Mouse (Mus musculus): ENCODE data around the gene Tbc1d8b. TPM values are rescaled to one million over a fixed set of nuclear protein-coding genes. Genes with fewer than 3 reads are reported as not detected.
"Not testable (repeated sequence)": the region's sequence is repeated elsewhere in the genome, so short reads cannot be mapped to it uniquely, and the experiment has no call there.

Gene Tbc1d8b
- polyA plus RNA-seq, 1 experiment from 2014 or later: 4.2 TPM

GRCm38 (mm10) chrX:139737066-139737465 lies 52.3 kb downstream of the Tbc1d8b start:
- H3K9ac ChIP-seq: no peak overlapping the region
- no peak for ATAC-seq (ENCODE audit: borderline replicate concordance, extremely low read depth, low FRiP score, low TSS enrichment)
- H3K4me2 ChIP-seq: no peak overlapping the region
- no peaks in the 10 kb centered on the region for H3K4me1 ChIP-seq
- H3K27ac ChIP-seq: no peak overlapping the region
- H3K4me3 ChIP-seq: no peak overlapping the region
- H3K9me3 ChIP-seq: no peaks in the 10 kb centered on the region
- WGBS: 91% methylated on average over 5 of the region's 5 CpGs
- no peaks in the 10 kb centered on the region for H3K36me3 ChIP-seq
- H3K27me3 ChIP-seq: no peaks in the 10 kb centered on the region

- no peak overlapping the region for H3K27ac ChIP-seq
- H3K36me3 ChIP-seq: no peaks in the 10 kb centered on the region
- no peak overlapping the region for H3K4me3 ChIP-seq
- ATAC-seq (ENCODE audit: borderline replicate concordance, extremely low read depth, low FRiP score, low TSS enrichment): no peak
- H3K27me3 ChIP-seq: no peaks in the 10 kb centered on the region
- no peak overlapping the region for H3K9ac ChIP-seq
- H3K4me2 ChIP-seq: no peak overlapping the region
- no peaks in the 10 kb centered on the region for H3K4me1 ChIP-seq
- WGBS: 0% methylated on average over 1 of the region's 1 CpGs
- no peaks in the 10 kb centered on the region for H3K9me3 ChIP-seq
Measured at GRCm38 (mm10) chrX:139751855-139752254, 67.1 kb downstream of the Tbc1d8b start.

GRCm38 (mm10) chrX:139758634-139759033 lies 73.8 kb downstream of the Tbc1d8b start:
- WGBS: 64% methylated on average over 3 of the region's 3 CpGs
- not testable (repeated sequence) for H3K9me3 ChIP-seq; H3K4me2 ChIP-seq; H3K27ac ChIP-seq; H3K4me3 ChIP-seq; H3K4me1 ChIP-seq; H3K27me3 ChIP-seq; H3K36me3 ChIP-seq; H3K9ac ChIP-seq; ATAC-seq (ENCODE audit: borderline replicate concordance, extremely low read depth, low FRiP score, low TSS enrichment)

GRCm38 (mm10) chrX:139762546-139762945 lies 77.8 kb downstream of the Tbc1d8b start:
- no peak for ATAC-seq (ENCODE audit: borderline replicate concordance, extremely low read depth, low FRiP score, low TSS enrichment)
- Histone ChIP-seq H3K9ac (no peak overlapping the region), H3K27me3 (no peaks in the 10 kb centered on the region), H3K27ac (no peak overlapping the region), H3K9me3 (no peaks in the 10 kb centered on the region), H3K4me1 (no peaks in the 10 kb centered on the region), H3K4me2 (no peak overlapping the region), H3K36me3 (no peaks in the 10 kb centered on the region), H3K4me3 (no peak overlapping the region)
- WGBS: 69% methylated on average over 2 of the region's 2 CpGs

GRCm38 (mm10) chrX:139769975-139770637 lies 85.3 kb downstream of the Tbc1d8b start:
- Histone ChIP-seq H3K9ac (no peak overlapping the region), H3K4me3 (no peak overlapping the region), H3K4me1 (0 out of 2 replicates have a peak, but pooled peaks cover 3% of the 10 kb centered on the region), H3K36me3 (no peaks in the 10 kb centered on the region), H3K27ac (no peak overlapping the region), H3K27me3 (no peaks in the 10 kb centered on the region; the same call in 1 of the 2 replicates), H3K9me3 (no peaks in the 10 kb centered on the region), H3K4me2 (no peak overlapping the region)
- WGBS: 59% methylated on average over 13 of the region's 13 CpGs
- ATAC-seq (ENCODE audit: borderline replicate concordance, extremely low read depth, low FRiP score, low TSS enrichment): no peak

- Histone ChIP-seq H3K4me1 (0 out of 2 replicates have a peak, but pooled peaks cover 3% of the 10 kb centered on the region), H3K4me2 (no peak overlapping the region)
Measured at GRCm38 (mm10) chrX:139774309-139775083, 89.7 kb downstream of the Tbc1d8b start.

GRCm38 (mm10) chrX:139775084-139775612 lies 90.4 kb downstream of the Tbc1d8b start:
- Histone ChIP-seq H3K36me3 (no peaks in the 10 kb centered on the region), H3K9ac (no peak overlapping the region), H3K4me1 (0 out of 2 replicates have a peak, but pooled peaks cover 3% of the 10 kb centered on the region), H3K27ac (no peak overlapping the region), H3K9me3 (no peaks in the 10 kb centered on the region), H3K27me3 (no peaks in the 10 kb centered on the region), H3K4me2 (no peak overlapping the region), H3K4me3 (no peak overlapping the region)
- ATAC-seq (ENCODE audit: borderline replicate concordance, extremely low read depth, low FRiP score, low TSS enrichment): no peak
- WGBS: 64% methylated on average over 7 of the region's 7 CpGs

More at GRCm38 (mm10) chrX:139774309-139775083, 89.7 kb downstream of the Tbc1d8b start:
- Histone ChIP-seq H3K27ac (no peak overlapping the region), H3K27me3 (no peaks in the 10 kb centered on the region), H3K4me3 (no peak overlapping the region), H3K9me3 (no peaks in the 10 kb centered on the region), H3K36me3 (no peaks in the 10 kb centered on the region), H3K9ac (no peak overlapping the region)
- ATAC-seq (ENCODE audit: borderline replicate concordance, extremely low read depth, low FRiP score, low TSS enrichment): peak; percentile 27; the same call in 1 of the 2 replicates
- WGBS: 30% methylated on average over 18 of the region's 18 CpGs

- 0 out of 2 replicates have a peak, but pooled peaks cover 9% of the 10 kb centered on the region for H3K4me1 ChIP-seq
- H3K9me3 ChIP-seq: no peaks in the 10 kb centered on the region
- H3K4me2 ChIP-seq: no peak overlapping the region
- no peaks in the 10 kb centered on the region for H3K36me3 ChIP-seq
- H3K9ac ChIP-seq: no peak overlapping the region
- no peaks in the 10 kb centered on the region for H3K27me3 ChIP-seq
- H3K4me3 ChIP-seq: no peak overlapping the region
- no peak for ATAC-seq (ENCODE audit: borderline replicate concordance, extremely low read depth, low FRiP score, low TSS enrichment)
- H3K27ac ChIP-seq: no peak overlapping the region
- WGBS: 48% methylated on average over 4 of the region's 4 CpGs
Measured at GRCm38 (mm10) chrX:139777357-139777756, 92.6 kb downstream of the Tbc1d8b start.

GRCm38 (mm10) chrX:139778886-139779285 lies 94.1 kb downstream of the Tbc1d8b start:
- no peak for ATAC-seq (ENCODE audit: borderline replicate concordance, extremely low read depth, low FRiP score, low TSS enrichment)
- WGBS: 50% methylated on average over 1 of the region's 1 CpGs
- Histone ChIP-seq H3K36me3 (no peaks in the 10 kb centered on the region), H3K4me3 (no peak overlapping the region), H3K27ac (no peak overlapping the region), H3K27me3 (no peaks in the 10 kb centered on the region), H3K4me2 (no peak overlapping the region), H3K4me1 (peaks cover 9% of the 10 kb centered on the region; the same call in 1 of the 2 replicates), H3K9ac (no peak overlapping the region), H3K9me3 (no peaks in the 10 kb centered on the region)

- H3K4me2 ChIP-seq: no peak overlapping the region
- no peak for ATAC-seq (ENCODE audit: borderline replicate concordance, extremely low read depth, low FRiP score, low TSS enrichment)
- 54% methylated on average over 5 of the region's 5 CpGs for WGBS
Measured at GRCm38 (mm10) chrX:139779401-139779800, 94.6 kb downstream of the Tbc1d8b start.

GRCm38 (mm10) chrX:139780988-139781387 lies 96.2 kb downstream of the Tbc1d8b start:
- Histone ChIP-seq H3K4me1 (peaks cover 6% of the 10 kb centered on the region; the same call in 1 of the 2 replicates), H3K4me2 (no peak overlapping the region), H3K36me3 (no peaks in the 10 kb centered on the region), H3K9me3 (no peaks in the 10 kb centered on the region), H3K9ac (no peak overlapping the region), H3K27me3 (no peaks in the 10 kb centered on the region), H3K27ac (no peak overlapping the region), H3K4me3 (no peak overlapping the region)
- 14% methylated on average over 3 of the region's 3 CpGs for WGBS
- ATAC-seq (ENCODE audit: borderline replicate concordance, extremely low read depth, low FRiP score, low TSS enrichment): 0 out of 2 replicates have a peak, but pooled peaks have one; percentile 37

More at GRCm38 (mm10) chrX:139779401-139779800, 94.6 kb downstream of the Tbc1d8b start:
- Histone ChIP-seq H3K27ac (no peak overlapping the region), H3K4me3 (no peak overlapping the region), H3K9me3 (no peaks in the 10 kb centered on the region), H3K36me3 (no peaks in the 10 kb centered on the region), H3K27me3 (no peaks in the 10 kb centered on the region), H3K4me1 (peaks cover 9% of the 10 kb centered on the region; the same call in 1 of the 2 replicates), H3K9ac (no peak overlapping the region)

GRCm38 (mm10) chrX:139781563-139781962 lies 96.8 kb downstream of the Tbc1d8b start:
- H3K27me3 ChIP-seq: no peaks in the 10 kb centered on the region
- peaks cover 6% of the 10 kb centered on the region; the same call in 1 of the 2 replicates for H3K4me1 ChIP-seq
- WGBS: 73% methylated on average over 4 of the region's 4 CpGs
- no peak for ATAC-seq (ENCODE audit: borderline replicate concordance, extremely low read depth, low FRiP score, low TSS enrichment)
- no peak overlapping the region for H3K4me2 ChIP-seq
- no peak overlapping the region for H3K4me3 ChIP-seq
- no peaks in the 10 kb centered on the region for H3K9me3 ChIP-seq
- H3K9ac ChIP-seq: no peak overlapping the region
- no peaks in the 10 kb centered on the region for H3K36me3 ChIP-seq
- H3K27ac ChIP-seq: no peak overlapping the region

Data from lung, embryonic 15.5 days (tissue).